Mouse (Mus musculus): ENCODE data around the gene Capn10. TPM values are rescaled to one million over a fixed set of nuclear protein-coding genes. Genes with fewer than 3 reads are reported as not detected.
A peak's percentile ranks its signal among the peaks of the same experiment; 100 is the strongest.

Capn10 gene
- polyA plus RNA-seq, 1 experiment = 15.5 TPM

DNA sequence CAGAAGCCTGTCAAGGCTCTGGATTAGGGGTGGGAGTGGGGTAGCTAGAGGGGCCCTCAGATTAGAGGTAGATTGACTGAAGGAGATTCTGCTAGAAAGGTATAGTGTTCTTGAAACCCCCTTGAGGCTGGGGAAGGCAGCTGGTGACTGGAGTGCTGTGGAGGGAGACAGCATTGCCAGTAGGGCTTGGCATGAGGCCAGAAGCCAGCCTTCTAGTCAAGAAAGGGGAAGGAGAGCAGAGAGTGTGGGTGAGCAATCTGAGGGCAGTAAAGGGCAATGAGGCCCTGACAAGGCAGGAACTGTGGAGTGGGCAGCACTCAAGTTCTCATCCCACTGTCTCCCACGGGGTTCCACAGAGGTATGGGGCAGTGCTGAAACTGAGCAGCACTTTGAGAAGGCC is 38.7 kb downstream of the Capn10 start:
- H3K4me3 ChIP-seq (replicated peaks; ENCODE audit: control insufficient read depth, low read depth, low read length) = no peak overlapping the region
- WGBS = 0% methylated on average over 1 of the region's 1 CpGs

DNA sequence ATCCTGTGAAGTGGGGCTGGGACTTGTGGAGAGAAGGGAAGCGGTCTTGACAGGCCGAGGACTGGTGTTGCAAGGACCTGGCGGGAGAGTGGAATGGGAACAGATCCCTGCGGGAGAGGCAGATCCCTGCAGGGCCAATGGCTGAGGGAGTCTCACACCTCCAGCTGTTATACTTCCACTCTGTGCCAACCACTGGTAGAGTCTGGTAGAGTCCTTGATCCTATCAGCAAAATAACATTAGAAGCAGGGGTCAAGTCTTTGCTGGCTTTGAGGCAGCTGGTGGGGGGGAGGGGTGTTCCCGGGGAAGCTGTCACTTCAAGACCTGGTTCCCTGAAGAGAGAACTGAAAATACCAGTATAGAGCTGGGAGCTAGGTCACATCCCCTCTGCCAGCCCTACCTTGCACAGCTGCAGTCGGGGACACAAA is 42.0 kb downstream of the Capn10 start:
- TF ChIP-seq CTCF (IDR thresholded peaks at IDR 0.05; ENCODE audit: control insufficient read depth, insufficient read depth, low read length) = no peak
- Histone ChIP-seq H3K4me3 (replicated peaks; ENCODE audit: control insufficient read depth, low read depth, low read length) (no peak overlapping the region), H3K27ac (ENCODE audit: control insufficient read depth, insufficient read depth, low read depth, low read length, poor library complexity) (peak overlapping the region; percentile 14; the same call in 1 of the 2 replicates), H3K4me1 (ENCODE audit: control insufficient read depth, insufficient read depth, low read length) (no peaks in the 10 kb centered on the region; the same call in none of the 2 replicates)
- WGBS = 67% methylated on average over 6 of the region's 6 CpGs

More for the DNA sequence above, 38.7 kb downstream of the Capn10 start:
- TF ChIP-seq POLR2A (IDR thresholded peaks at IDR 0.05; ENCODE audit: borderline replicate concordance, control insufficient read depth, low read depth, low read length) = no peak
- no peak for TF ChIP-seq CTCF (IDR thresholded peaks at IDR 0.05; ENCODE audit: control insufficient read depth, insufficient read depth, low read length)
- no peaks in the 10 kb centered on the region; the same call in none of the 2 replicates for H3K4me1 ChIP-seq (ENCODE audit: control insufficient read depth, insufficient read depth, low read length)
- H3K27ac ChIP-seq (ENCODE audit: control insufficient read depth, insufficient read depth, low read depth, low read length, poor library complexity) = peak overlapping the region; percentile 59

DNA sequence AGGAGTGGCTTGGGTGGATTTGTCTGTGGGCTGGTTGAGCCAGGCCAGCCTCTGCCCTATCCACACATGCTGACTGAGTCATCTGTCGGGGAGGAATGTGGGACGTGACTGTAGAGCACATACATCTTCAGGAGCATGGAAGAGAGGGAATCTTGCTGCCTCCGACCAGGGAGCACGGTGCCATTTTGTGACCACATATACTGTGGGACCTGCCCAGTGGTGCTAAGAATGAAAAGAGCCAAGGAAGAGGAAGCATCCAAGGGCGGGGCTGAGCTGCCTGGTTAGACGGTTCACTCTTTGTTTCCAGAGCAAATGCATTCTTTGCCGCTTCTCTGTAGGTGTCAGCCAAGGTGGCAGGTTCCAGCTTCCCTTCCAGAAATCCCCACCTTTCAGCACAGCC is 44.5 kb downstream of the Capn10 start:
- no peak for TF ChIP-seq CTCF (IDR thresholded peaks at IDR 0.05; ENCODE audit: control insufficient read depth, insufficient read depth, low read length)
- TF ChIP-seq POLR2A (IDR thresholded peaks at IDR 0.05; ENCODE audit: borderline replicate concordance, control insufficient read depth, low read depth, low read length) = no peak
- no peak overlapping the region for H3K27ac ChIP-seq (ENCODE audit: control insufficient read depth, insufficient read depth, low read depth, low read length, poor library complexity)
- WGBS = 62% methylated on average over 7 of the region's 7 CpGs

DNA sequence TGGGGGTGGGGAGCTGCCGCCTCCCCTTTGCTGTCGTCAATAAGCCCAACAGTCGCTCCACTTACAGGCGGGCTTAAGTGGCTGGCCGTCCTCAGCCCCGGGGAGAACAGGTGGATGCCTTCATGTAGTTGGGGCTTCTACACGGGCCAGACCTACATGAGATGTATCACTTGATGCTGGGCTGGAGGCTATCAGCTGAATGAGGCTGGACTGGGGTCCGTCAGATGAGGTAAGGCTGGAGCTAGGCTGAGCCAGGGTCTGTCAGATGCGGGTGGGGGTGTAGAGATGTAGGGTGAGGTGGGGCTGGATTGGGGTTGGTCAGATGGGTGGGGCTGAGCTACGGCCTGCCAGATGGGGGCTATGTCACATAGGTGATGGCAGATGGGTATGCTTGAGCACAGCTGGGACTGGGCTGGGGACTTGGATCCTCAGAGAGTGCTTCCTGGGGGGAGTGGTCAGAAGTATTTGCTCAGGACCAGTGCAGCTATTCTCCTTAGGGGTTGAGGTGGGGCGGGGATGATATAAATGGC is 45.0 kb downstream of the Capn10 start:
- TF ChIP-seq POLR2A (IDR thresholded peaks at IDR 0.05; ENCODE audit: borderline replicate concordance, control insufficient read depth, low read depth, low read length) (no peak), CTCF (IDR thresholded peaks at IDR 0.05; ENCODE audit: control insufficient read depth, insufficient read depth, low read length) (no peak)
- Histone ChIP-seq H3K4me1 (ENCODE audit: control insufficient read depth, insufficient read depth, low read length) (no peaks in the 10 kb centered on the region; the same call in none of the 2 replicates), H3K27ac (ENCODE audit: control insufficient read depth, insufficient read depth, low read depth, low read length, poor library complexity) (no peak overlapping the region), H3K4me3 (replicated peaks; ENCODE audit: control insufficient read depth, low read depth, low read length) (no peak overlapping the region)
- 70% methylated on average over 11 of the region's 11 CpGs for WGBS

More for the DNA sequence above, 44.5 kb downstream of the Capn10 start:
- no peaks in the 10 kb centered on the region; the same call in none of the 2 replicates for H3K4me1 ChIP-seq (ENCODE audit: control insufficient read depth, insufficient read depth, low read length)
- no peak overlapping the region for H3K4me3 ChIP-seq (replicated peaks; ENCODE audit: control insufficient read depth, low read depth, low read length)

DNA sequence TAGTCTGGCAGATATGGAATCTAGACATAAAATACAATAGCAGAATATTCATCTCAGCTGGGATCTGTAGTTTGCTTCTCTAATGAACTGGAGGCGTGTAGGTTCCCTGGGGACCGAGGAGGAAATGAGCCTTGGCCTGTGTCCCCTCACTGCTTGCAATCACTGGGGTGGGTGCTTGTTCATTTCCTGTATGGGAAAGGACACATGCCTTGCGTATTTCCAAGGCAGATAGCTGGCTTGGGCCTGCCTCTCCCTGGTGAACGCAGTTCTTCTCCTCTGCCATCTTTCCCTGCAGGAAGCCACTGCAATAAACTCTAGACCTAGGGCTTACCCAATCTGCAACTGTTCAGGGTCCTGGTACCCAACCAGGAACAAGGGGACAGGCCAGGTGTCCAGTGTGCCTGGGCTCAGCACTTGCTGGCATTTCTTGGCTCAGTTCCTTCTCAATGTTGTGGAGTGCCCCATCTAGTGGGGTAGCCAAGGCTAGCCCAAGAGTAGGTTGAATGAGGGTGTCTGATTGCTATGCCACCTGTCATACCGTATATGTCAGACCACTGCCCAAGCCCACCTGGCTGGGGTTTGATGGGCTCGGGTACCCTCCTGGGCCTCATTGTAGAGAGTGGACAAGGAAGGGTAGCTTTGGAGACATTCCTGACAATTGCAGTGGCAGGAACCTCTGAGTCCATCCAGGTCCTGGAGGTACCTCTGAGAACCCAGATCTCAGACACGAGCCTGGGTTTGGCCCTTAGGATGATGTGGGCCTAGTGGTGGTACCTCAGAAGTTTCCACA is 47.1 kb downstream of the Capn10 start:
- TF ChIP-seq CTCF (IDR thresholded peaks at IDR 0.05; ENCODE audit: control insufficient read depth, insufficient read depth, low read length) (no peak), POLR2A (IDR thresholded peaks at IDR 0.05; ENCODE audit: borderline replicate concordance, control insufficient read depth, low read depth, low read length) (no peak)
- 45% methylated on average over 7 of the region's 7 CpGs for WGBS
- H3K4me1 ChIP-seq (ENCODE audit: control insufficient read depth, insufficient read depth, low read length) = no peaks in the 10 kb centered on the region; the same call in none of the 2 replicates

DNA sequence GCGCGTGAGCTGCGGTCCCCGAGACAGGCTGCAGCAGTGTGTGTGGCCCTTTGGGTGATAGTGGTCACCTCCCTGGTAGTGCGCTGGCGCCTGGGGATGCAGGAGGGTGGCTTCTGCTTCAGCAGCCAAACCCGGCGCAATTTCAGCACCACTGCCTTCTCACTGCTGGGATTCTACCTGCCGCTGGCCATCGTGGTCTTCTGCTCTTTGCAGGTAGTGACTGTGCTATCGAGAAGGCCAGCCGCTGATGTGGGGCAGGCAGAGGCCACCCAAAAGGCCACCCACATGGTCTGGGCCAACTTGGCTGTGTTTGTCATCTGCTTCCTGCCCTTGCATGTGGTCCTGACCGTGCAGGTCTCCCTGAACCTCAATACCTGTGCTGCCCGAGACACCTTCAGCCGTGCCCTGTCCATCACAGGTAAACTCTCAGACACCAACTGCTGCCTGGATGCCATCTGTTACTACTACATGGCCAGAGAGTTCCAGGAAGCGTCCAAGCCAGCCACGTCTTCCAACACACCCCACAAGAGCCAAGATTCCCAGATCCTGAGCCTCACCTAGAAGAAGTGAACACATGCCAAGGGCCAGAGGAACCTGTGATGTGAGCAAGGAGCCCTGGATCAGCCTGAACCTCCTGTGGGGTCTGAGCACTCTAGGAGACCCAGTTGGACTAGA is 48.9 kb downstream of the Capn10 start:
- no peaks in the 10 kb centered on the region; the same call in 1 of the 2 replicates for H3K4me1 ChIP-seq (ENCODE audit: control insufficient read depth, insufficient read depth, low read length)
- WGBS = 87% methylated on average over 17 of the region's 17 CpGs
- no peak overlapping the region for H3K4me3 ChIP-seq (replicated peaks; ENCODE audit: control insufficient read depth, low read depth, low read length)
- TF ChIP-seq POLR2A (IDR thresholded peaks at IDR 0.05; ENCODE audit: borderline replicate concordance, control insufficient read depth, low read depth, low read length) (no peak), CTCF (IDR thresholded peaks at IDR 0.05; ENCODE audit: control insufficient read depth, insufficient read depth, low read length) (no peak)
- H3K27ac ChIP-seq (ENCODE audit: control insufficient read depth, insufficient read depth, low read depth, low read length, poor library complexity) = no peak overlapping the region

More for the DNA sequence above, 47.1 kb downstream of the Capn10 start:
- Histone ChIP-seq H3K4me3 (replicated peaks; ENCODE audit: control insufficient read depth, low read depth, low read length) (no peak overlapping the region), H3K27ac (ENCODE audit: control insufficient read depth, insufficient read depth, low read depth, low read length, poor library complexity) (no peak overlapping the region)

DNA sequence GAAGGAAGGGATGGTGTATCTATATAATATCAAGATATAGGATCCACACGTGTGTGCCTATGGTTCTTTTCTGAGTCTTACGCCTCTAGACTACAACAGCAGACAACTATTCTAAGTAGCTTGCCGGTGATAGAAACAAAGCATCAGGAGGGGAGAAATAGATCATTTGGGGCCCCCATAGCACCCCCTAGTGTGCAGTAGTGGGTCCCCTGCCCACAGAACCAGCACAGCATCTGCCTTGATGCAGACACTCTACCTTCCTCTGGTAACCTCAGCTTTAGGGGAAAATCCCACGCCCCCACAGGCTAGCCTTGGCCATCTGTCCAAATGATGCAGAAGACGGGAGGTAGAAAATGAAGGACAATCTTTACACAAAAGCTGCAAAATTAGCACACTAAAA is 50.8 kb downstream of the Capn10 start:
- WGBS = 68% methylated on average over 5 of the region's 5 CpGs
- Histone ChIP-seq H3K27ac (ENCODE audit: control insufficient read depth, insufficient read depth, low read depth, low read length, poor library complexity) (no peak overlapping the region), H3K4me3 (replicated peaks; ENCODE audit: control insufficient read depth, low read depth, low read length) (no peak overlapping the region), H3K4me1 (ENCODE audit: control insufficient read depth, insufficient read depth, low read length) (no peaks in the 10 kb centered on the region)
- TF ChIP-seq CTCF (IDR thresholded peaks at IDR 0.05; ENCODE audit: control insufficient read depth, insufficient read depth, low read length) (peak; percentile 23; the same call in 1 of the 2 replicates), POLR2A (IDR thresholded peaks at IDR 0.05; ENCODE audit: borderline replicate concordance, control insufficient read depth, low read depth, low read length) (no peak)

DNA sequence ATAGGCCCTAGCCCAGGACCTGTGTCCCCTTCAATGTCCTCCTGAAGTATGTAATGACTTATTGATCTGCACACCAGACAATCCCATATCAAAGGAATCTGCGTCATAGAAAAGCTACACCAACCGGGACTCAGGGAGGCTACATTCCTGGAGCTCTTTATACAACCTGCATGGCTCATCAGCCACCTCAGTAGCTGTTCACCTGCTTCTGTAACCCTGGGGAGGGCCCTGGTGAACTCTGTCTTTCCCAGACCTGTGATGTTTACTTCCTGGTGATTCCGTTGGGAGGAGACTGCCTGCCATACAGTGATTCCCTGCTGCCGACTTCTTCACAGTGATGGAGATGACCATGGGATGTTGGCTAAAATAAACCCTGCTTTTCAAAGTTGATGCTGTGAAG is 54.7 kb downstream of the Capn10 start:
- TF ChIP-seq CTCF (IDR thresholded peaks at IDR 0.05; ENCODE audit: control insufficient read depth, insufficient read depth, low read length) (no peak), POLR2A (IDR thresholded peaks at IDR 0.05; ENCODE audit: borderline replicate concordance, control insufficient read depth, low read depth, low read length) (no peak)
- 77% methylated on average over 4 of the region's 4 CpGs for WGBS
- Histone ChIP-seq H3K4me1 (ENCODE audit: control insufficient read depth, insufficient read depth, low read length) (no peaks in the 10 kb centered on the region), H3K27ac (ENCODE audit: control insufficient read depth, insufficient read depth, low read depth, low read length, poor library complexity) (no peak overlapping the region), H3K4me3 (replicated peaks; ENCODE audit: control insufficient read depth, low read depth, low read length) (no peak overlapping the region)

Data from bone marrow, adult 2 months (tissue).